Mouse (Mus musculus) CD4-positive, CD25-positive, alpha-beta regulatory T cell, adult 2 months (primary cell): ENCODE results near the gene Camkk1.

Source experiments
- DNase-seq: peaks from one replicate; pipeline ENCODE4 v3.0.0-alpha.2; 2012; ENCODE audit warnings: low read depth, low spot score

Camkk1 gene

GRCm38 (mm10) chr11:73018471-73019146 lies at the start of gene Camkk1:
Camkk1 (plus strand) TSS chr11:73019008.
- peak; percentile 96 for DNase-seq

GRCm38 (mm10) chr11:72974995-72975503 lies 43.8 kb upstream of the Camkk1 start:
- DNase-seq = no peak

GRCm38 (mm10) chr11:72982516-72982915 lies 36.3 kb upstream of the Camkk1 start:
- no peak for DNase-seq

- DNase-seq = peak; percentile 45
Observed at GRCm38 (mm10) chr11:72983283-72983682, 35.5 kb upstream of the Camkk1 start.

GRCm38 (mm10) chr11:72986745-72987144 lies 32.1 kb upstream of the Camkk1 start:
- DNase-seq = no peak

- no peak for DNase-seq
Observed at GRCm38 (mm10) chr11:72987234-72987633, 31.6 kb upstream of the Camkk1 start.

GRCm38 (mm10) chr11:72987807-72988206 lies 31.0 kb upstream of the Camkk1 start:
- no peak for DNase-seq

GRCm38 (mm10) chr11:72989044-72989443 lies 29.8 kb upstream of the Camkk1 start:
- no peak for DNase-seq

GRCm38 (mm10) chr11:72990688-72991087 lies 28.1 kb upstream of the Camkk1 start:
- DNase-seq = no peak

- DNase-seq = no peak
Observed at GRCm38 (mm10) chr11:72991961-72992360, 26.8 kb upstream of the Camkk1 start.

- DNase-seq = no peak
Observed at GRCm38 (mm10) chr11:72996346-72996745, 22.5 kb upstream of the Camkk1 start.

- no peak for DNase-seq
Observed at GRCm38 (mm10) chr11:72996781-72997180, 22.0 kb upstream of the Camkk1 start.

- no peak for DNase-seq
Observed at GRCm38 (mm10) chr11:72997529-72998326, 21.1 kb upstream of the Camkk1 start.

GRCm38 (mm10) chr11:72998771-72999170 lies 20.0 kb upstream of the Camkk1 start, which contains the start of gene P2rx1:
P2rx1 (plus strand) TSS chr11:72999103.
- no peak for DNase-seq

- DNase-seq = peak; percentile 85
Observed at GRCm38 (mm10) chr11:73001029-73001428, 17.8 kb upstream of the Camkk1 start.

- DNase-seq = peak; percentile 91
Observed at GRCm38 (mm10) chr11:73006377-73006776, 12.4 kb upstream of the Camkk1 start.

GRCm38 (mm10) chr11:73007113-73007512 lies 11.7 kb upstream of the Camkk1 start:
- DNase-seq = peak; percentile 18

GRCm38 (mm10) chr11:73007698-73008481 lies 10.9 kb upstream of the Camkk1 start:
- peak; percentile 83 for DNase-seq

GRCm38 (mm10) chr11:73008826-73009225 lies 10.0 kb upstream of the Camkk1 start:
- DNase-seq = no peak

GRCm38 (mm10) chr11:73009531-73010274 lies 9.1 kb upstream of the Camkk1 start:
- DNase-seq = no peak

GRCm38 (mm10) chr11:73013981-73014380 lies 4.8 kb upstream of the Camkk1 start:
- no peak for DNase-seq
